Mouse (Mus musculus): ENCODE data around the gene Sema6d.
A peak's percentile ranks its signal among the peaks of the same experiment; 100 is the strongest.

DNA sequence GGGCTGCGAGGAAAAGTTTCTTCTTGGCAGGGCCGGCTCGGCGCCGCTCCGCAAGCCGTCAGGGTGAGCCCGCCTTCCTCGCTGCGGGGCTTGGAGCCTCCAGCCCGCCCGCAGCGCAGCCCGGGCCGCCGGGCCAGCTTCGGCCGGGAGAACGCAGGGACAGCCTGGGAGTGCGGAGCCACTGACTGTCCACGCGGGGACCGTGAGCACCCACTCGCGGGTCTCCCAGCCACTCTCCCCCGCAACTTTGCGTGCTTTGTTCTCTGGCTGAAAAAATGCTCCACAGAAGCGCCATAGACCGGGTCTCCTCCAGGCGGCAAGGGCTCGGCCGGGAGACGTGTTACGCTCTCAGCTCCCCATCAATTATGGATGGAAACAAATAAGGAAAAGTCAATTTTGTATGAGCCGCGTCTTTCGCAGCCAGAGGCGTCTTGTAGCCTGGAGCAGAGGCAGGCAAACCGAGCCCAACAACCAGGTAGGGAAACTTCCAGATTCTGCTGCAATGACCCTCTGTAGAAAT, 520.9 kb downstream of the Sema6d start:
- TF ChIP-seq CTCF (IDR thresholded peaks at IDR 0.05; ENCODE audit: insufficient read depth, low read length) (no peak), POLR2A (IDR thresholded peaks at IDR 0.05; ENCODE audit: borderline replicate concordance, extremely low read depth, low read depth, low read length) (peak; percentile 63; the same call in 1 of the 2 replicates)

Data from lung, adult 2 months (tissue).